Mouse (Mus musculus) midbrain, embryonic 10.5 days (tissue): ENCODE data around the gene Mill2. TPM values are rescaled to one million over a fixed set of nuclear protein-coding genes. Genes with fewer than 3 reads are reported as not detected.
"Not testable (repeated sequence)": the region's sequence is repeated elsewhere in the genome, so short reads cannot be mapped to it uniquely, and the experiment has no call there.

ENCODE experiments used
- DNase-seq: peaks from one replicate; pipeline ENCODE4 v3.0.0-alpha.2; 2017; ENCODE audit warnings: low spot score
- H3K27ac ChIP-seq: fragments of 300-500 bp; sonication (generic); replicated peaks from 2 replicates; pipeline ENCODE4 v1.5.1; 2016; ENCODE audit warnings: mild to moderate bottlenecking
- H3K27me3 ChIP-seq: fragments of 300-500 bp; sonication (generic); 2 replicates; pipeline ENCODE4 v1.6.1; 2016; ENCODE audit warnings: low read depth, mild to moderate bottlenecking; ENCODE audit not compliant: poor library complexity, severe bottlenecking
- H3K36me3 ChIP-seq: fragments of 300-500 bp; sonication (generic); 2 replicates; pipeline ENCODE4 v1.6.1; 2016; ENCODE audit warnings: mild to moderate bottlenecking, moderate library complexity
- H3K4me1 ChIP-seq: fragments of 300-500 bp; sonication (generic); 2 replicates; pipeline ENCODE4 v1.6.1; 2016
- H3K4me3 ChIP-seq: fragments of 300-500 bp; sonication (generic); 2 replicates; pipeline ENCODE4 v1.5.1; 2016; ENCODE audit warnings: mild to moderate bottlenecking, moderate library complexity
- H3K9me3 ChIP-seq: fragments of 300-500 bp; sonication (generic); replicated peaks from 2 replicates; pipeline ENCODE4 v1.6.1; 2016; ENCODE audit warnings: mild to moderate bottlenecking
- WGBS: fragments of 180-500 bp; shearing (Covaris S2); methylation state at CpG from one replicate; pipeline ENCODE4 v1.1.7; 2016; 5-methylcytosine and 5-hydroxymethylcytosine counted together
- polyA plus RNA-seq: library from polyadenylated mRNA; unstranded; fragments of >200 nt; fragmentation: Nextera tagmentation; extraction: Ambion mirVana; gene quantifications from 2 replicates; pipeline ENCODE4 v1.2.1, GENCODE M21; 2016

Mill2 gene
- polyA plus RNA-seq, 1 experiment from 2014 or later: 0.14 TPM

DNA sequence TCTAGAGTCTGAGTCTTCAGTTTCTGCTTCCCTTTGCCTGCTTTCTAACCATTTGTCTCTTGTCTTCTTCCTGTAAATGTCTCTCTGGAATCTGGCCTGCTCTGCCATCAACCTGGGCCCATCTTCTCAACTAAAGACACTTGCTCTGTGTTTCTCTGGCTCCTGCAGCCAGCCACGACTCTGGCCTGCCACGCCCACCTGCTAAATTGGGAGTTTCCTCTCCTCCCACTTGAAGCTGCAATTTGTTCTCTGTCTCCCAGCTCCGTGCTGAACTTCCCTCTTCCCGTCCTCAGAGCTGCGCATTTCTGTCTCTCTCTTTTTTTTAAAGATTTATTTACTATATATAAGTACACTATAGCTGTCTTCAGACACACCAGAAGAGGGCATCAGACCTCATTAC, 5.0 kb downstream of the Mill2 start:
- Histone ChIP-seq H3K36me3 (no peaks in the 10 kb centered on the region), H3K4me1 (peaks cover 14% of the 10 kb centered on the region), H3K9me3 (no peaks in the 10 kb centered on the region), H3K27me3 (no peaks in the 10 kb centered on the region), H3K4me3 (no peak overlapping the region), H3K27ac (no peak overlapping the region)
- 48% methylated on average over 5 of the region's 5 CpGs for WGBS
- no peak for DNase-seq

DNA sequence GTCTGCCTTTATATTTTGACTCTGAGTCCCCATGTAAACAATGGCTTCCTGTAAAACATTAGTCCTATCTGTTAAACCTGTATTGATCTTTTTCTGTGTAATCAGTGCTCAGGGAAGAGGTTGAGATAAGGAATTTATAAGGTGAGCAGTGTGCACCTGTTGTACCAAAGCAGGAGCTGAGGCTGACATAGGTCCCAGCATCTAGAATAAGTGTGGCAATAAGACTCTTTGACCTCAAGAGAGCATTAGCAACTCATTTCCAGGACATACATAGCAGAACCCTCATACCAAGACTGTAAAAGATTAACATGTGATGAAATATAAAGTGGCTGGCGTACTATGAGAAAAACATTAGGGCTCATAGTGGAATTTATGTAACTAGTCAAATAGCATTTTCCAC, 8.6 kb downstream of the Mill2 start:
- Histone ChIP-seq H3K9me3 (no peaks in the 10 kb centered on the region), H3K4me3 (no peak overlapping the region), H3K27ac (no peak overlapping the region), H3K27me3 (no peaks in the 10 kb centered on the region), H3K4me1 (peaks cover 2% of the 10 kb centered on the region; the same call in 1 of the 2 replicates), H3K36me3 (no peaks in the 10 kb centered on the region)
- no peak for DNase-seq
- WGBS: 94% methylated on average over 1 of the region's 1 CpGs

- no peak overlapping the region for H3K4me3 ChIP-seq
- H3K4me1 ChIP-seq: no peaks in the 10 kb centered on the region
- H3K36me3 ChIP-seq: no peaks in the 10 kb centered on the region
- no peak for DNase-seq
- WGBS: 77% methylated on average over 5 of the region's 5 CpGs
- 0 out of 2 replicates have a peak, but pooled peaks cover 6% of the 10 kb centered on the region for H3K9me3 ChIP-seq
- H3K27me3 ChIP-seq: no peaks in the 10 kb centered on the region
- peak overlapping the region; percentile 23; the same call in 1 of the 2 replicates for H3K27ac ChIP-seq
Observed at GRCm38 (mm10) chr7:18858310-18858916, 18.6 kb downstream of the Mill2 start.

DNA sequence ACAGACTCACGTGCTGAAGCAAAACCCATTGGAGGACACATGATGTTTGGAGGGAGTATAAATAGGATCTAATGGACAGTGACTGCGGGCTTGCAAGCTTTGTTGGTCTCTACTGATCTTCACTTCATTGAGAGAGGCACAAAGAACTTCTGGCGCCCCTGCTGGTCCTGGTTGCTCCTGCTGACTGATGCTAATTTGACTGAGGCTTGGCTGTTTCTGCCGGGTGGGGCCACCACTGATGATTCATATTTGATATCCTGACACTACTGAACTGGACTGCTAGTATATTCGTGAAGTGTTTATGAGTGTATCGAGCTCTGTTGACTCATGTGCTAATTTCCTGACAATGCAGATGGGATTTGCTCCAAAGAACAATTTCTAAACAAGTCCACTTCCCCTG, 23.0 kb downstream of the Mill2 start:
- Histone ChIP-seq H3K4me1 (no peaks in the 10 kb centered on the region), H3K36me3 (no peaks in the 10 kb centered on the region), H3K27me3 (no peaks in the 10 kb centered on the region), H3K27ac (no peak overlapping the region), H3K4me3 (no peak overlapping the region), H3K9me3 (peaks cover 10% of the 10 kb centered on the region)
- WGBS: 86% methylated on average over 6 of the region's 6 CpGs
- DNase-seq: no peak

DNA sequence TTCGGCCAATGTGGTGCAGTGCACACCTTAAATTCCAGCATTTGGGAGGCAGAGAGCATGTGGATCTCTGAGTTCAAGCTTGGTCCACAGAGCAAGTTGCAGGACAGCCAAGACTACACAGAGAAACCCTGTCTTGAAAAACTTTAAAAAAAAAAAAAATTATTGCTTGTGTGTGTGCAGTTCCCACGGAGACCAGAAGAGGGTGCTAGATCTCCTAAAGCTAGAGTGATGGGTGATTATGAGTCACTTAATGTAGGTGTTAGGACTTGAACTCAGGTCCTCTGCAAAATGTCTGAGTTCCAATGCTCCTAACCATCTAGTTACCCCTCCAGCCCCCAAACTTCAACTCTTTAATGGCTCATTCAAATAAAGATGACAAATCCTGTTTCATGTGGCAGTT, 28.7 kb downstream of the Mill2 start:
- WGBS: 83% methylated on average over 2 of the region's 2 CpGs
- H3K27me3 ChIP-seq: no peaks in the 10 kb centered on the region
- peaks cover 11% of the 10 kb centered on the region for H3K4me1 ChIP-seq
- DNase-seq: no peak
- H3K9me3 ChIP-seq: peaks cover 13% of the 10 kb centered on the region
- H3K27ac ChIP-seq: no peak overlapping the region
- no peaks in the 10 kb centered on the region for H3K36me3 ChIP-seq
- H3K4me3 ChIP-seq: no peak overlapping the region

DNA sequence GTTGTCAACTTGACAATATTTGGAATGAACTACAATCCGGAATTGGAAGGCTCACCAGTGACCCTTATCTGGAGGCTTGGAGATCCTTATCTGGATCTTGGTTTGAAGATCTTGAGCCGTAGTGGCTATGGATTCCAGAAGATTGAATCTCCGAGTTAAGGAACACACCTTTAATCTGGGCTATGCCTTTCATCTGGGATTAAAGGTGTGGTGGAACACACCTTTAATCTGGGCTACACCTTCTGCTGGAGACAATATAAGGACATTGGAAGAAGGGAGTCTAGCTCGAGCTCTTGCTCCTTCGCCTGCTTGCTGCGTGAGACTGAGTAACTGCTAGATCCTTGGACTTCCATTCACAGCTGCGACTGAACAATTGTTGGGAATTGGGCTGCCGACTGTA, 31.3 kb downstream of the Mill2 start, which contains the start of gene Pglyrp1:
TSS of gene Pglyrp1 (plus strand) at position 301 of the 400 bp plus-strand sequence.
- WGBS: 100% methylated on average over 1 of the region's 8 CpGs

DNA sequence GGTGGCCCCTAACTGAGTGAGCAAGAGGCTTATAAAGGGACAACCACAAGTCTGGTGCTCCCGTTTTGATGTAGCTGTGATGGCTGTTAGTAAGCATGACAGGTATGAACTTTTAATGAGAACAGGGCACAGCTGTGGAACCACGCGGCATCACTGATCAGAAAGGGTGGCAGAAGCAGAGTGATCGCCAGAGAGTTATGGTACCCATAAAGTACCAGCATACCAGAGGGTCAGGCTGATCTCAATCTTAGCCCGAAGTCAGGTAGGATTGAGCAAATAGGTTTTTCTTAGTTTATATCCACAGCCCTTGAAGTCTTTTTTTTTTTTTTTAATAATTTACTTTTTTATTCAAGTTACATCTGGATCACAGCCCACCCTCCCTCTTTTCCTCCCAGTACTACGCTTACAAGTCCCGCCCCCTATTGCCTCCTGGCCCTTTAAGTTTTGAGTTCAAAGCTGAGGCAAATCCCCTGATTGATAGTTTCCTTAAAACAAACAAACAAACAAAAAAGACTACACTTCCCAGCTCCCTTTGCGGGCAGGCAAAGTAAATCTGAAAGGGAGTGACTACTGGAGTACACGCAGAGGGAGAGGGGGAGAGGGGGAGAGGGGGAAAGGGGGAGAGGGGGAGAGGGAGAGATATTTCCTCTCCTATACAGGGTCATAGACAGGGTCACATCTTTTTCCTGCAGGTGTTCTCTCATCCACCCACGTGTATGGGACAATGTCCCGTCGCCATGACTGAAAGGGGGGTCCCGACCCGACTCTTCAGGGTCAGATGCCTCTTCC, 32.4 kb downstream of the Mill2 start:
- 33% methylated on average over 13 of the region's 14 CpGs for WGBS
- H3K4me1 ChIP-seq: peaks cover 11% of the 10 kb centered on the region
- H3K27ac ChIP-seq: 0 out of 2 replicates have a peak overlapping the region, but pooled peaks have one; percentile 67
- DNase-seq: peak; percentile 30
- H3K9me3 ChIP-seq: peaks cover 13% of the 10 kb centered on the region
- H3K4me3 ChIP-seq: peak overlapping the region; percentile 60
- H3K27me3 ChIP-seq: no peaks in the 10 kb centered on the region
- no peaks in the 10 kb centered on the region for H3K36me3 ChIP-seq

More for the DNA sequence above, 31.3 kb downstream of the Mill2 start, which contains the start of gene Pglyrp1:
- not testable (repeated sequence) for H3K4me3 ChIP-seq, H3K27me3 ChIP-seq, H3K36me3 ChIP-seq, H3K27ac ChIP-seq, DNase-seq
- Histone ChIP-seq H3K9me3 (peaks cover 13% of the 10 kb centered on the region), H3K4me1 (peaks cover 11% of the 10 kb centered on the region)

DNA sequence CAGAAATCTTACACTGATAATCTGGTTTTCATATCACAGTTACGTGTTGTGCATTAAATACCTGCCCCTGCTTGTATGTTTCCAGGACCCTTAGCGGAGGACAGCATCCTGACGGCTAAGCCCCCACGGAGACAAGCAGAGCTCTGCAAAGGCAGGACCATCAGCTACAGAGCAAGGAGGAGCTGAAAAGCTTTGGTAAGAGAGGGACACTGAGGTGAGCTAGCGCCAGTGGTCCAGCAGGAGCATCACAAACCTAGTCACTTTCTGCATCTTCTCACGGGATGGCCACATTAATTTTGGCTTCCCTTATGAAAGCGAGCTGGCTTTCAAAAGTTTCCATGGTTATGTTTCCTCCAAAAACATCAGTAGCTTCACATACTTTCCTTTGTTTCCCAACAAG, 33.0 kb downstream of the Mill2 start:
- H3K9me3 ChIP-seq: peaks cover 9% of the 10 kb centered on the region
- peak; percentile 37 for DNase-seq
- H3K4me1 ChIP-seq: peaks cover 11% of the 10 kb centered on the region
- 3% methylated on average over 7 of the region's 7 CpGs for WGBS
- H3K27me3 ChIP-seq: no peaks in the 10 kb centered on the region
- H3K36me3 ChIP-seq: no peaks in the 10 kb centered on the region
- H3K4me3 ChIP-seq: peak overlapping the region; percentile 60
- peak overlapping the region; percentile 67; the same call in 1 of the 2 replicates for H3K27ac ChIP-seq

- H3K27ac ChIP-seq: peak overlapping the region; percentile 67; the same call in 1 of the 2 replicates
- WGBS: 0% methylated on average over 10 of the region's 10 CpGs
- DNase-seq: peak; percentile 82
Observed at GRCm38 (mm10) chr7:18873253-18873652, 33.5 kb downstream of the Mill2 start.

DNA sequence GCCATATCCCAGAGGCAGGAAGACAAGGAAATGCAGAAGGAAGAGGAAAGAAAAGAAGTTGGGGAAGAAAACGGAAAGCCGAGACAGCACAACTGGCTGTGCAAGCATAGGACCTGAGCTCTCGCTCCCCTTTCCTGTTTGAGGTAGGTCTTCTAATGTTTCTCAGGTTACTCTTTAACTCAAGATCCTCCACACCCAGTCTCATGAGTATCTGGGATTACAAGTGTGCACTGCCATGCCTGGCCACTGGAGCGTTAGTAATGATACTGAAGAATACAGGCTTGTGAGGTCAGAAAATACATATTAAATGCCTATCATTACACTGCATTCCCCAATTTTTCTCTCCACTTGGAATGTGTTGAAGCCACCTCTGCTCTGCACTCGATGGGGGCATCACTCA, 35.6 kb downstream of the Mill2 start:
- Histone ChIP-seq H3K4me3 (no peak overlapping the region), H3K27me3 (no peaks in the 10 kb centered on the region), H3K4me1 (peaks cover 11% of the 10 kb centered on the region), H3K27ac (no peak overlapping the region), H3K9me3 (no peaks in the 10 kb centered on the region), H3K36me3 (no peaks in the 10 kb centered on the region)
- 91% methylated on average over 5 of the region's 5 CpGs for WGBS
- no peak for DNase-seq

More at GRCm38 (mm10) chr7:18873253-18873652, 33.5 kb downstream of the Mill2 start:
- H3K4me3 ChIP-seq: peak overlapping the region; percentile 60
- H3K27me3 ChIP-seq: no peaks in the 10 kb centered on the region
- no peaks in the 10 kb centered on the region for H3K36me3 ChIP-seq
- H3K9me3 ChIP-seq: peaks cover 4% of the 10 kb centered on the region
- H3K4me1 ChIP-seq: peaks cover 11% of the 10 kb centered on the region

GRCm38 (mm10) chr7:18878691-18879090, 38.9 kb downstream of the Mill2 start:
- DNase-seq: no peak
- peaks cover 3% of the 10 kb centered on the region for H3K4me1 ChIP-seq
- 84% methylated on average over 7 of the region's 7 CpGs for WGBS
- no peak overlapping the region for H3K27ac ChIP-seq
- no peaks in the 10 kb centered on the region for H3K9me3 ChIP-seq
- no peak overlapping the region for H3K4me3 ChIP-seq
- H3K27me3 ChIP-seq: no peaks in the 10 kb centered on the region
- H3K36me3 ChIP-seq: no peaks in the 10 kb centered on the region

DNA sequence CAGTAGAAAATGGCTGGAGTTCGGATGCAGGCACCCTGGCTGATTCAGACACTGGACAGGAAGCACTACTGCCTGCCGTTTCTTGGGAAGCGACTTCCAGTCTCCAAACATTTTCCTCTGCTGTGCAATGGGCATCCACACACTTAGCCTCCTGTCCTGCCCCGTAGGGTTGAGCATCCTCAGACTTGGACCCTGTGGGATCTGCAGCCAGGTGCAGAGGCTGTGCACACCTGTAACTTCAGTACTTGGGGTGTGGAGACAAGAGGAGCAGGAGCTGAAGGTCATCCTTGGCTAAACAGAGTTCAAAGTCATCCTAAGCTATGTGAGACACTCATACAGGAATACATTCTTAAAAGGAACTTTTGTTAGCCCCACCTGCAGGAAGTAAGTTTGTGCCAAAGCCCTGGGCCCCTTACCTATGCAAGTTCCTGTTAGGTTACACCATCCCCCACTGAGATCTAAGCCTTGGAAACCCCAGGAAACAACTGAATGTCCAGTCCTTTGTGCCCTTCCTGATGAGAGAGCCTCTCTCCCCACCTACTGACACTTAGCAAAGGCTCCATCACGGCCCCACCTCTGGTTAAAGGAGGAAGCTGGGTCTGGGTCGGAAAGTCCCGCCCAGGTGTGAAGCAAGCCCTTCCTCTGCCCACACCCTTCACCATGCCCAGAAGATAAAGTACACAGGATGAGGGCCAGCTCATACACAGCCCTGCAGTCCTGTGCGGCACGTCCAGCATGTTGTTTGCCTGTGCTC, 44.4 kb downstream of the Mill2 start:
- WGBS: 74% methylated on average over 9 of the region's 9 CpGs
- no peak overlapping the region for H3K27ac ChIP-seq
- H3K27me3 ChIP-seq: no peaks in the 10 kb centered on the region

More for the DNA sequence above, 44.4 kb downstream of the Mill2 start:
- Histone ChIP-seq H3K36me3 (0 out of 2 replicates have a peak, but pooled peaks cover 1% of the 10 kb centered on the region), H3K4me3 (no peak overlapping the region), H3K9me3 (no peaks in the 10 kb centered on the region), H3K4me1 (peaks cover 3% of the 10 kb centered on the region)
- DNase-seq: no peak
